Mouse (Mus musculus) gastrocnemius, postnatal 36 days (tissue): ENCODE measurements around the gene Nav2. TPM values are rescaled to one million over a fixed set of nuclear protein-coding genes. Genes with fewer than 3 reads are reported as not detected.

Source experiments
- DNase-seq, 2 experiments: peaks; one replicate each; pipeline ENCODE4 v3.0.0; 2022
- intact Hi-C: fragments of 180-260 bp; cut with DNase I; formaldehyde crosslinking; loops from one replicate; pipeline ENCODE4 v1.15.1; 2025
- total RNA-seq, 2 experiments: library from RNA; stranded (reverse); gene quantifications; 2 replicates each; pipeline ENCODE4 v1.2.3; 2021

Gene Nav2
- total RNA-seq, 2 experiments from 2014 or later = 21.8 to 23.9 TPM

DNA sequence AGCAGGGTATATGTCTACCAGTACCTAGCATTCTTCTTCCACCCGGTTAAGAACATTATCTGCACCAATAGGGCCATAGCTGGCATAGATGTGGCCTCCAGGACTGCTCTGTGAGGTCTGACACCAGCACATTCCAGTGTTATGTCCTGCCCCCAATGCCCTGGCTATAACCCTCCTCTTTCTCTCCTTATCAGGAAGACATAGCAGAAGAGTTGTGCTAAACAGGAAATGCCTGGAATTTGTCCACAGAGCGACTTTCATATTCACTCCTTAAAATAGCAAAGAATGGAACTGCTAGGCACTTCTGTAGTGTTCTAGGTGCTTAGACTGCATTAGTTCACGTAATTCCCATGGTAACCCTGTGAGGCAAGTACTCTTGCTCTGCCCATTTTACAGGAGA, 16.7 kb downstream of the Nav2 start:
- no peak for DNase-seq
- intact Hi-C loops = no loop called here

DNA sequence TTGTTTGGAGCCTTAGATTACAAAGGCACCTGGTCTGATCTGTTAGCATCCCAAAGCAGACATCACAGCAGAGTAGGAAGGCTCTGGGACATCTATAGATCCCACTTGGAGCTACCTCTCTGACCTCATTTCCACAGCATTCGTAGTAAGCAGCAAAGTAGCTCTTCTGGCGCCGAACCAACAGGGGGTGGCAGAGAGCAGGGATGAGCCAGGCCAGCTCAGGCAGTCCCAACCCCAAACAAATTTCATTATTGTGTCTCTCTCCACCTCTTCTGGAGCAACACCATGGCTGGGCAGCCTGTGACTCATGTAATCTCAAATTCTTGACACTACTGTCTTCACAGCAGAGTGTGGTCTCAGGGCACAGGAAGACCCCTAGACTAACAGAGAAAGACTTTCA, 19.8 kb downstream of the Nav2 start:
- intact Hi-C loops = no loop called here
- peak; percentile 15 to 21 for DNase-seq

DNA sequence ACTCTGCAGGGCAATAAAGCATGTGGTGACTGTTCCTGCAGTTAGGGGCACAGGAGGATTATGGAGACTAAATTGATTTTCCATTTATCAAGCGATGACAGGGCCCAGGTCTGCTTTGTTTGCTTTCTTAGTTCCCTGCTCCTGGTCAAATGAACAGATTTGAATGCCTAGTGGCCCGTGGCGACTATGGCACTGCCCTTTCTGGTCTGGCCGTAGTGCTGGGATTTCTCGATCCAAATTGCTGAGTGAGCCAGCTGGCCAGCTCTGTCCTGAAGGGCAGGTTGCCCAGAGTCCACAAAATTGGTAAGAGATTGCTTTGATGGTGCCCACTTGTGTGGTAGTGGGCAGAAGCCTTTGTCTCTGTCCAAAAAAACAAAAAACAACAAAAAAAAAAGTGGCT, 21.9 kb downstream of the Nav2 start:
- intact Hi-C loops = no loop called here
- no peak for DNase-seq

DNA sequence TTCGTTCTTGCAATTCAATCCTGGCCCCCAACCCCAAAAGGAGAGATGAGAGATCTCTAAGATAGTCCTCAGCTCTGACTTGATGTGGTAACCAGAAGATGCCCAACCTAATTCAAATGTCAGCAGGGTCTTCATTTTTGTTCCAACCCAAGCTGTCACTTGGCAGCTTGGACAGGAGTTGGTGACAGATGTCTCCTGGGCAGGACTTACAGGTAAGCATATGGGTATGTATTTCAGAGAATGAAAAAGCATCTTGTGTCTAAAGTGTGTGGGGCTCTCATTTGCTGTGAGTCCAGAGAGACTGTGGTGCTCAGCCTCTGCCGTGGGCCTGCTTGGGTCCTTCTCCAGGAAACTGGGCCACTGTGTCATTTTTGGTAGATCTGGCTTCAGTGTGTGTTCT, 23.6 kb downstream of the Nav2 start:
- intact Hi-C loops = no loop called here
- DNase-seq = no peak

GRCm38 (mm10) chr7:48934816-48935215, 26.3 kb downstream of the Nav2 start:
- intact Hi-C loops = no loop called here
- DNase-seq = no peak

- intact Hi-C loops = no loop called here
- DNase-seq = no peak
These were observed 29.0 kb downstream of the Nav2 start for GRCm38 (mm10) chr7:48937562-48937961.

GRCm38 (mm10) chr7:48938190-48938589, 29.7 kb downstream of the Nav2 start:
- intact Hi-C loops = no loop called here
- DNase-seq = no peak

- intact Hi-C loops = loop anchor here (10.0 kb wide), 1 partner anchor 1184 kb away; no protein-coding TSS in a partner anchor
- DNase-seq = no peak
These were observed 40.0 kb downstream of the Nav2 start for GRCm38 (mm10) chr7:48948381-48949108.

DNA sequence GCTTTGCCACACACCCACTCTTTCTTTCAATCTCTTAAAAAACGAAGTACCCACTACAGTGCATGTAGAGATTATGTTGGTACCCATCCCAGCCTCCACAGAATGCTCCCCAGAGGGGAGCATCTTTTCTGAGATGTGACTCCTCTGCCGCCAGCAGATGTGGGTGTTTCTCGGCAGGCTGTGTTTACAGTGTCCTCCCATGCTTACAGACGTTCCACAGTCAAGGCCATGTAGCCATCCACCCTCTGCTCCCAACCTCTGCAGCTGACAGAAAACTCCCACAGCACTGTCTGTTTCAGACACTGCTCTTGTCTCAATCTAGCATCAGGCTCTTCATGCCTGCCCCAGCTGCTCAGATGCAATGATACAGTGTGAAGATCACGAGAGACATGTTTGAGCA, 46.0 kb downstream of the Nav2 start:
- intact Hi-C loops = no loop called here
- DNase-seq = no peak

- intact Hi-C loops = no loop called here
- DNase-seq = no peak
These were observed 50.2 kb downstream of the Nav2 start for GRCm38 (mm10) chr7:48958528-48959315.

DNA sequence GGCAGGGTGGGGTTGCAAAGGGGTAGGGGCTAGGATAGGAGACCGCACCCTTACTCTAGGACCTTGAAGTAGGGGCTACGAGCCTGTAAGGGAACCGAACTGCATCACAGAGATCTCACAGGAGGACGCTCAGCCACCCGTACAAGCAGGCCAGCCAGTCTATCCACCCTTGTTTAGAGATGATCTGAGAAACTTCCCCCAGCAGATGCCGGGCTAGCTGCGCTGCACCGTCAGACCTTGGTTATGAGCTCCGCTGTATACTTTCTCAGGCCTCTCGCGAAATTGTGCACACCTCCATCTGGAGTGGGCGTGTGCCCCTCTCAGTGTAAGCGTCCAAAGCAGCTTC, 50.8 kb downstream of the Nav2 start:
- intact Hi-C loops = no loop called here

DNA sequence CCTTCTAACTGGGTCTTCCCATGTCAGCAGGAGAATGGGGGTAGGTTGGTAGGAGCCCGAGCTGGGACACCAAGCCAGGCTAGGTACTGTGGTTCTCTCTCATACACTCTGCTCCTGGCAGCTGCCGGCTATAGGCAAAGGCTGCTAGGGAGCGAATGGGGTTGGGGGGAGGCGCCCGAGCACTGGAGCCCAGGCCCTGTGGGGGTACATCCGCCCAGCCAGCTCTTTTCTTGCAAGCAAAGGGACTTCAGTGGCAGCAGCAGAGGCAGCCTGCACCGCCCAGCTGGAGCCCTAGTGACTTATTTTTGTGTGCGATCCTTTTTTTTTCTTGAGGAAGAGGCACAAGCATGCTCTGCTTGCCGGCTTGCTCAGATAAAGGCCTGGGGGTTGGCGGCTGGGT, 51.6 kb downstream of the Nav2 start:
- intact Hi-C loops = no loop called here
- DNase-seq = no peak

More for the DNA sequence above, 50.8 kb downstream of the Nav2 start:
- no peak for DNase-seq

DNA sequence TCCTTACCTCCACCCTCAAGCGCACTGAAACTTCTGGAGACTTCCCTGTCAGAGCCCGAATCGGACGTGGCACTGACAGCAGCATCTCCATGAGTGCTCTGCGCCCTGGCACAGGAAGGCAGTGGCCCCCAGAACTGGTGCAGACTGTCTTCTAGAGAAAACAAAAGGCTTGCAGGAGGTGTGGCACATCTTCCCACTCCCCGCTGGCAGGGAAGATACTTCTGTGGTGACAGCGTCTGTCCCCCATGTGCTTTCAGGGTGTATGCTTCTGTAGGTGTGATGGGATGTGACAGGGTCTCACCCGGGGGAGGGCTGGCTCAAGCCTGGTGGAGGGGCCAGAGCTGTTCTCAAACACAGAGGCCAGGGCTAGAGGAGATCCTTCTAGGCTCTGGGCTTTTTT, 53.0 kb downstream of the Nav2 start:
- DNase-seq = no peak
- intact Hi-C loops = no loop called here

- DNase-seq = no peak
- intact Hi-C loops = no loop called here
These were observed 53.4 kb downstream of the Nav2 start for GRCm38 (mm10) chr7:48961935-48962334.

GRCm38 (mm10) chr7:48963112-48963511, 54.6 kb downstream of the Nav2 start:
- intact Hi-C loops = no loop called here
- no peak for DNase-seq

- DNase-seq = no peak
- intact Hi-C loops = no loop called here
These were observed 55.0 kb downstream of the Nav2 start for GRCm38 (mm10) chr7:48963554-48963953.

DNA sequence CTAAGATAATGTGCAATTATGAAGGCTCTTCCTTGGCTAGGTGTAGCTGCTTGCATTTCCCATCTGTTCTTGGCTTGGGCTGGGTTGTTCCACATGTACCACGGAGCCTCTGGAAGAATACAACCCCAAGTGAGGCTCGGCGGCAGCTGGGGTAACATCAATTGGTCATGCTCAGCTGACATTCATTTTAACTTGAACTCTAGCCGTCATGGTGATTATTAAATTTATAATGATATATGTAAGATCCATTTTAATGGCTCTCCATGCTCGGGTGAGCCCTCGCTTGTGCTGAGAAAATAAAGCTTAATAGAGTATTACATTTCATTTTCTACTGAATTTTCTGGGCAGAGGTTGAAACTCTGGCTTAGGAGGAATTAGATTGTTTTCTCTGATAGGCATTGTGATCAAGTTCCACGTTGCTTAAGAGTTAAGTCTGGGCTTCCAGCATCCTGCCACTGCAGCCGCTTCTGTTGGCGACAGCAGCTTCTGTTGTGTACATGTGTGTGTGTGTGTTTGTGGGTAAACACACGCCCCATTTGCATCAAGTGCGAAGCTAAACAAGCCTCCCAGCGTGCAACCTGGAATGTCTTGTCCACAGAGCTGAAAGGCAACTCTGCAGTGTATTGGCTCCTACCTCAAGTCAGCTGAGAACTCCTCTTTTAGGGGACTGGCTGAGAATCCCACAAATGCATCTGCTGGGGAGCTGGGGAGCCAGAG, 57.4 kb downstream of the Nav2 start:
- DNase-seq = no peak
- intact Hi-C loops = no loop called here

GRCm38 (mm10) chr7:48981013-48981412, 72.5 kb downstream of the Nav2 start:
- no peak for DNase-seq
- intact Hi-C loops = no loop called here

- intact Hi-C loops = no loop called here
- no peak for DNase-seq
These were observed 73.3 kb downstream of the Nav2 start for GRCm38 (mm10) chr7:48981814-48982213.

GRCm38 (mm10) chr7:48982573-48982972, 74.1 kb downstream of the Nav2 start:
- intact Hi-C loops = no loop called here
- no peak for DNase-seq

DNA sequence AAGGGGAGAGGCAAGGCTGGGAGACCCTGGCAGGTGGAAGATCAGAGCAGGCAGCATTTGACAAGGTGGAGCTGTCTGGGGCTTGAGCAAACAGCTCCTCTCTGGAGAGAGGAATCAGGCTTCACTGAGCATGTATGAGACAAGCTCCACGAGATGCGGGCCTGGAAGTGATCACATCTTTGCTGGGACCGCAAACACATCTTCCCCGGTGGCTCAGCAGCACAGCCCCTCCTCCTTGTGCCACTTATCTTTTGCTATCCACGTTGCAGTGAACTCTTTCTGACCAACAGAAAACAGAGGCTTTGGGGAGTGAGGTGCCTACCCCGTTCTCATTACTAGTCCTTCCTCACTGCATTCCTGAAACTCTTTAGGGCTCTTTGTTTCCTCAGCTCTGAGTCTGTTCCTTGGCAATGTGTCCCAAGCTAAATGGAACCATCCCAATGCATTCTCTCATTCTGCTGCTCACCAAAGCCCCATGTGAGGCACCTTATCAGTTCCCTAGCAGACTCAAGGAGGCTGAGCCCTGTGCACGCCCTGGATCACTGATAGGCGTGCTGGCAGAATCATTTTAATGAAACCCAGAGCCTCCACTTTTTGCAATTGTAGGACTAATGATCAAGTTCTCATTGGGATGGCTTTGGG, 83.5 kb downstream of the Nav2 start:
- DNase-seq = no peak
- intact Hi-C loops = no loop called here
